Mouse (Mus musculus): ENCODE data around the gene Sorcs3. TPM values are rescaled to one million over a fixed set of nuclear protein-coding genes. Genes with fewer than 3 reads are reported as not detected.

Gene Sorcs3
- polyA plus RNA-seq, 1 experiment, result not detected

DNA sequence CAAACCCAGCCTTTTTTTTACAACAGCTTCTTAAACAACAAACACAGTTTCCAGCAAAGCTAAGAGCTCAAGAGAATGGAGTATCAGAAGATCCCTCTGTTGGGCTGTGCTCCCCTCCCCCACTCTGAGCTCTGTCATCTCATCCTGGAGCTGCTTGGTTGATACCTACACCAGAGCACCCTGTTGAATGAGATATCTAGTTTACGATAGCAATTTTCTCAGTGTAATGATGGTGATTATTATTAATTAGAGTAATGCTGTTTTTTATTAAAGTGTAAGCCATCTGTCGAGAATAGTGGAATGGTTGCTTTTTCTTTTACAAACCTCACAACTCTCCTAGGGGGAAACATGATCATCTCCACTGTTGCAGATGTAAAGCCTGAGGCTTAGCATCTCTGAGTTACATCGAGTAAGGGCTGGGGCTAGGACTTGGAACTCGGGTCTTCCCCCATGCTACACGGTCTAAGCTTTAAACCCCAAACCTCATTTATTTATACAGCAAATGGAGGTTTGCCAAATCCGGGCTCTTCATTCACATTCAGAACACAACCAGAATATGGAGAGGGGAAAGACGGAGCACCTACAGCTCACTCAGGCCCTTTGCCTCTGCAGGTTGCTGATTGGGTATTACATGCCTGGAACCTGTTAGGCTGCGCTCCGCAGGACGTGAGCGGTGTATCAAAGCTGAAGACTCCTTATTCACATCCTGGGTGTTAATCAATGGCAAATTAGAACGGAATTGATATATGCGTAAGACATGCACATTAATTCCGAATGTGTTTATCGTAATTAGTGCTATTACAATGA is 103.9 kb downstream of the Sorcs3 start:
- H3K36me3 ChIP-seq (ENCODE audit: control insufficient read depth, insufficient read depth), result no peaks in the 10 kb centered on the region
- no peak overlapping the region for H3ac ChIP-seq (ENCODE audit: control insufficient read depth, insufficient read length)
- H3K4me2 ChIP-seq (ENCODE audit: low read depth), result no peak overlapping the region
- H3K79me2 ChIP-seq (ENCODE audit: control insufficient read depth, insufficient read depth), result no peaks in the 10 kb centered on the region
- H3K27me3 ChIP-seq (ENCODE audit: control insufficient read depth, insufficient read depth, insufficient read length), result no peaks in the 10 kb centered on the region
- no peak overlapping the region for H3K4me3 ChIP-seq
- TF ChIP-seq CEBPB (IDR thresholded peaks at IDR 0.05; ENCODE audit: insufficient read depth, poor library complexity, severe bottlenecking) (no peak), MYOD1 (IDR thresholded peaks at IDR 0.05; ENCODE audit: control insufficient read depth in 1 of 3, insufficient read length in 2 of 3, low read depth in 2 of 3) (no peak), MAX (IDR thresholded peaks at IDR 0.05; ENCODE audit: low read depth) (no peak), E2F4 (IDR thresholded peaks at IDR 0.05; ENCODE audit: insufficient read depth) (no peak), POLR2A (IDR thresholded peaks at IDR 0.05; ENCODE audit: insufficient read length, low read depth) (no peak), REST (IDR thresholded peaks at IDR 0.05; ENCODE audit: insufficient read depth, insufficient read length) (no peak), TCF12 (IDR thresholded peaks at IDR 0.05; ENCODE audit: insufficient read depth, poor library complexity, severe bottlenecking) (no peak), POLR2AphosphoS2 (IDR thresholded peaks at IDR 0.05; ENCODE audit: insufficient read length, low read depth) (no peak), SRF (IDR thresholded peaks at IDR 0.05; ENCODE audit: control insufficient read depth, insufficient read length, low read depth) (no peak), USF1 (IDR thresholded peaks at IDR 0.05; ENCODE audit: low read depth) (no peak)

- TF ChIP-seq TCF3 (IDR thresholded peaks at IDR 0.05; ENCODE audit: insufficient read length, low read depth), result no peak
- TF ChIP-seq TCF12 (IDR thresholded peaks at IDR 0.05; ENCODE audit: insufficient read depth, poor library complexity, severe bottlenecking), result no peak
- TF ChIP-seq MAX (IDR thresholded peaks at IDR 0.05; ENCODE audit: low read depth), result no peak
- no peak for TF ChIP-seq SRF (IDR thresholded peaks at IDR 0.05; ENCODE audit: control insufficient read depth, insufficient read length, low read depth)
- no peak for TF ChIP-seq USF1 (IDR thresholded peaks at IDR 0.05; ENCODE audit: low read depth)
- TF ChIP-seq CEBPB (IDR thresholded peaks at IDR 0.05; ENCODE audit: insufficient read depth, poor library complexity, severe bottlenecking), result no peak
- TF ChIP-seq MYOD1 (IDR thresholded peaks at IDR 0.05; ENCODE audit: control insufficient read depth in 1 of 3, insufficient read length in 2 of 3, low read depth in 2 of 3), result no peak
- no peak overlapping the region for H3ac ChIP-seq (ENCODE audit: control insufficient read depth, insufficient read length)
- H3K4me3 ChIP-seq, result no peak overlapping the region
- no peaks in the 10 kb centered on the region for H3K36me3 ChIP-seq (ENCODE audit: control insufficient read depth, insufficient read depth)
- H3K79me2 ChIP-seq (ENCODE audit: control insufficient read depth, insufficient read depth), result no peaks in the 10 kb centered on the region
- H3K4me2 ChIP-seq (ENCODE audit: low read depth), result no peak overlapping the region
- H3K27me3 ChIP-seq (ENCODE audit: control insufficient read depth, insufficient read depth, insufficient read length), result no peaks in the 10 kb centered on the region
These were observed 104.5 kb downstream of the Sorcs3 start for GRCm38 (mm10) chr19:48310338-48310710.

GRCm38 (mm10) chr19:48313776-48314175 is 108.0 kb downstream of the Sorcs3 start:
- Histone ChIP-seq H3K27me3 (ENCODE audit: control insufficient read depth, insufficient read depth, insufficient read length) (no peaks in the 10 kb centered on the region), H3K36me3 (ENCODE audit: control insufficient read depth, insufficient read depth) (no peaks in the 10 kb centered on the region), H3K4me3 (no peak overlapping the region), H3ac (ENCODE audit: control insufficient read depth, insufficient read length) (no peak overlapping the region), H3K79me2 (ENCODE audit: control insufficient read depth, insufficient read depth) (no peaks in the 10 kb centered on the region), H3K4me2 (ENCODE audit: low read depth) (no peak overlapping the region)
- TF ChIP-seq MYOD1 (IDR thresholded peaks at IDR 0.05; ENCODE audit: control insufficient read depth in 1 of 3, insufficient read length in 2 of 3, low read depth in 2 of 3), result no peak
- TF ChIP-seq MYOG (IDR thresholded peaks at IDR 0.05; ENCODE audit: control insufficient read depth in 1 of 3, insufficient read depth in 1 of 3, insufficient read length in 2 of 3, low read depth in 2 of 3), result no peak
- no peak for TF ChIP-seq TCF3 (IDR thresholded peaks at IDR 0.05; ENCODE audit: insufficient read length, low read depth)
- TF ChIP-seq POLR2AphosphoS2 (IDR thresholded peaks at IDR 0.05; ENCODE audit: insufficient read length, low read depth), result no peak
- no peak for TF ChIP-seq CEBPB (IDR thresholded peaks at IDR 0.05; ENCODE audit: insufficient read depth, poor library complexity, severe bottlenecking)
- no peak for TF ChIP-seq SRF (IDR thresholded peaks at IDR 0.05; ENCODE audit: control insufficient read depth, insufficient read length, low read depth)
- TF ChIP-seq POLR2A (IDR thresholded peaks at IDR 0.05; ENCODE audit: insufficient read length, low read depth), result no peak
- TF ChIP-seq MAX (IDR thresholded peaks at IDR 0.05; ENCODE audit: low read depth), result no peak
- TF ChIP-seq REST (IDR thresholded peaks at IDR 0.05; ENCODE audit: insufficient read depth, insufficient read length), result no peak
- no peak for TF ChIP-seq TCF12 (IDR thresholded peaks at IDR 0.05; ENCODE audit: insufficient read depth, poor library complexity, severe bottlenecking)
- TF ChIP-seq E2F4 (IDR thresholded peaks at IDR 0.05; ENCODE audit: insufficient read depth), result no peak
- TF ChIP-seq USF1 (IDR thresholded peaks at IDR 0.05; ENCODE audit: low read depth), result no peak

GRCm38 (mm10) chr19:48327115-48327514 is 121.3 kb downstream of the Sorcs3 start:
- H3K79me2 ChIP-seq (ENCODE audit: control insufficient read depth, insufficient read depth), result no peaks in the 10 kb centered on the region
- no peaks in the 10 kb centered on the region for H3K36me3 ChIP-seq (ENCODE audit: control insufficient read depth, insufficient read depth)
- no peak overlapping the region for H3ac ChIP-seq (ENCODE audit: control insufficient read depth, insufficient read length)
- no peak overlapping the region for H3K4me3 ChIP-seq
- TF ChIP-seq TCF12 (IDR thresholded peaks at IDR 0.05; ENCODE audit: insufficient read depth, poor library complexity, severe bottlenecking), result no peak
- no peak for TF ChIP-seq TCF3 (IDR thresholded peaks at IDR 0.05; ENCODE audit: insufficient read length, low read depth)
- TF ChIP-seq CEBPB (IDR thresholded peaks at IDR 0.05; ENCODE audit: insufficient read depth, poor library complexity, severe bottlenecking), result no peak
- TF ChIP-seq SRF (IDR thresholded peaks at IDR 0.05; ENCODE audit: control insufficient read depth, insufficient read length, low read depth), result no peak
- TF ChIP-seq MYOG (IDR thresholded peaks at IDR 0.05; ENCODE audit: control insufficient read depth in 1 of 3, insufficient read depth in 1 of 3, insufficient read length in 2 of 3, low read depth in 2 of 3), result no peak
- no peaks in the 10 kb centered on the region for H3K27me3 ChIP-seq (ENCODE audit: control insufficient read depth, insufficient read depth, insufficient read length)
- H3K4me2 ChIP-seq (ENCODE audit: low read depth), result no peak overlapping the region

DNA sequence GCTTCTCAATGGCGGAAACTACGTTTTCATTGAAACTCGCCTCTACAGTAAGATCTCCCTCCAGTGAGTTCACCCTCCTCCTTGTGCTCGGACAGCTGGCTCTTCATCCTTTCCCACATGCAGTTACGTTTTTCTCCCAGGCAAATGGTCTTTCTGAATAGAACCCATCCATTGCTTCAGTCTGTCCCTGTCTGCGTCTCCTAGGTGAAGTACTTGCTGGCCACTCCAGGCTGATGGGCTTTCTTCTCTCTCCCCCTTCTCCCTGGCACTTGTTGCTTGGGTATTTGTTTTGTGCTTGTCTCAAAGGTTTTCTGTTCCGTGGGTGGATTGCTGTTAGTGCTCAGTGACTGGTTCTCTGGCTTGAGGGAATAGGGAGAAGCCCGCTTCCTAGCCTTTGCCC is 122.3 kb downstream of the Sorcs3 start:
- no peaks in the 10 kb centered on the region for H3K36me3 ChIP-seq (ENCODE audit: control insufficient read depth, insufficient read depth)
- H3K4me2 ChIP-seq (ENCODE audit: low read depth), result no peak overlapping the region
- no peak overlapping the region for H3ac ChIP-seq (ENCODE audit: control insufficient read depth, insufficient read length)
- no peak overlapping the region for H3K4me3 ChIP-seq
- no peak for TF ChIP-seq USF1 (IDR thresholded peaks at IDR 0.05; ENCODE audit: low read depth)
- no peak for TF ChIP-seq MYOD1 (IDR thresholded peaks at IDR 0.05; ENCODE audit: control insufficient read depth in 1 of 3, insufficient read length in 2 of 3, low read depth in 2 of 3)
- no peak for TF ChIP-seq POLR2AphosphoS2 (IDR thresholded peaks at IDR 0.05; ENCODE audit: insufficient read length, low read depth)
- TF ChIP-seq E2F4 (IDR thresholded peaks at IDR 0.05; ENCODE audit: insufficient read depth), result no peak
- H3K27me3 ChIP-seq (ENCODE audit: control insufficient read depth, insufficient read depth, insufficient read length), result no peaks in the 10 kb centered on the region
- no peaks in the 10 kb centered on the region for H3K79me2 ChIP-seq (ENCODE audit: control insufficient read depth, insufficient read depth)
